Mouse (Mus musculus): ENCODE results near the gene Mien1. TPM values are rescaled to one million over a fixed set of nuclear protein-coding genes. Genes with fewer than 3 reads are reported as not detected.
A peak's percentile ranks its signal among the peaks of the same experiment; 100 is the strongest.

Gene Mien1
- total RNA-seq, 2 experiments from 2014 or later, result 44.6 to 52.6 TPM

DNA sequence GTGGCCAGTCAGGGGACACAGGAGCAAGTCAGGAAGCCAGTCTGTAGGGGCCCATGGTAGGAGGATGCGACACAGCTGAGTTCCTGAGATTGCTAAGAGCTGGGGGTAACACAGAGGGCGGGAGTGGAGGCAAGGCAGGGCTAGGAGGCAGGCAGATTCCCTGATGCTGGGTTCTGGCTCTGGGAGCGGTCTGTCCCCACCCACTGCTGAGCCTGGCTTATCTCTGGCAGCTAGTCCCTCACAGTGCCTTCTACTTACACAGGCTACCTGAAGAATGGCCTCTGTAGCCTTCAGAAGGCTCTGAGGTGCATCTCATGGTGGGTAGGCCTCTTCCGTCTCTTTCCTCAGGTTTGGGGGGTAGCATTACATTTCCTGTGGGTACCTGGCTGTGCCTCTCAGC, 46.1 kb downstream of the Mien1 start:
- DNase-seq, result no peak
- intact Hi-C loops (cut with DNase I), result no loop called here

DNA sequence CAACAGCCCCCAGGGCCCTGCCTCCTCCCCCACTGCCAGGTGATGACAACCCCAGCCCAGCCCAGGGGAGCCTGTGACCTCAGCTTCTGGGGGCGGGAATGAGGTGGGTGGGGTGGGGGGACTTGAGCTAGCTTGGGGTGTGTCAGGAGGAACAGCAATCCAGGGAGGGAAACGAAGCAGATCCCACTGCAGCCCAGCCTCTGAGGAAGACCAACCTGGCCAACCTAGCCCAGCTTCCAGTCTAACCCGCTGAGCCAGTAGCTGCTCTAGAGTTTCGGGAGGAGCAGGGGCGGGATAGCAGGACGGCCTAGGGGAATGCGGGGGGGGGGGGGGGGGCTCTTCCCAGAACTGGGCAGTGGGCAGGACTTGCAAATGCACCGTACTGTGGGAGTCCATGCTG, 46.8 kb downstream of the Mien1 start:
- no peak for DNase-seq
- intact Hi-C loops (cut with DNase I), result no loop called here

DNA sequence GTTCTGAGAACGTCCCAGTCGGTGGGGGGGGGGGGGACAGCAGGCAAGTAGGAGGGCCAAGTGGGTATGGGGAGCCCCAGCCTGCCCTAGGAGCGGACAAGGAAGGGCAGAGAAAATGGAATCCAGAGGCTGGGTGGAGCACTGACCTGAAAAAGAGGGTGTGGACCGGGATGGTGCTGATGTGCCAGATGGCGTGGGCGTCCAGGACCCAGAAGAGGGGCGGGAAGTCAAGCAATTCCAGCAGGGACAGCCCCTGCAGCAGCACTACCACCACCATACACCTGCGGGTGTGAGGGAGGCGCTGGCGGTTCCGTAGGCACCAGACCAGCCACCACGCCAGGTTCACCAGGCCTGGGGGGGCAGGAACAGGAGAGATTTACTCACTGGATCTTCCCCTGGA, 48.6 kb downstream of the Mien1 start:
- no peak for DNase-seq
- intact Hi-C loops (cut with DNase I), result no loop called here

DNA sequence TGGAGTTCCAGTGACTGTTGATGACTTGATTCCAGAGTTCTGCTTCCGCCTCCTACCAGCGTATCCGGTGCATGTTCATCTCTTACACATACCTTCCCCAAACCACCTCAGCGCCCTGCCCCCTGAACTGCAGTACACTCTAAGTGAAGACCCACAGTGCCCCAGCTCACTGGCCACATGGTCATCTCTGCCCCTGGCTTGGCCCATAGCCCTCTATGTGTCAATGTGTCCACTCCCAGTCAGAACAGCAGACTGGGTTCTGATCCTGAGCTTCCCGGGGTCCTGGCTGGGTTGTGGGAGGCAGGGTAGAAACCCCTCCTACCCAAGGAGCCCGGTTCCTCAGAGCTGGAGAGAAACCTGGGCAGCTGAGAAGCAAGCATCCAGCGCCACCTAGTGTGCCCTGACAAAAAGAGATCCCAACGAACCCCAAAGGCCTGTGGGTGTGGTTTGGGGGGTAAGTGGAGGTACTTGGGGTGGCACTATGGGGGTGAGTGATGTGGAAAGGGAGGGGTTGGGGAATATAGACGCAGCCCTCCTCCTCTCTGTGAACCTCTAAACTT, 49.5 kb downstream of the Mien1 start:
- peak; percentile 54 to 70 for DNase-seq
- intact Hi-C loops (cut with DNase I), result loop anchor here (1.0 to 2.0 kb wide), 2 partner anchors 16 to 47 kb away; no protein-coding TSS in a partner anchor

DNA sequence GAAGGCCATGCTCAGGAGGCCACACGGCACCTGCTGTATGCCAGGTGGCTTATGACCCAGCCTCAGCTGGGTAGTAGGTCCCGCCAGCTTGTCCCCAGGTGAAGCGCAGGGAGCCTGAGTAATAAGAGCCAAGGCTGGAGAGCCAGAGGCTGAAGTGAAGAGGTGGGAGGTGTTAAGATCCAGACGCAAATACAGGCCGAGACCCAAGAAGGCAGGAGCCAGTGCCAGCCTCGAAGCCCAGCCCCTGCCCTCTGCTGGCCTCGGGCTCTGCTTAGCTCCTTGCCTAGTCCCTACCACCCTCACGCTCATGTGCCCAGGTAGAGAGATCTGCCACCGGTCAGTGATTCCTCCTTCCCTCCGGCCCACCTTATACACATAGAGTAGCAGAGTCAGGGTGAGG, 50.5 kb downstream of the Mien1 start:
- DNase-seq, result no peak
- intact Hi-C loops (cut with DNase I), result loop anchor here (2.0 kb wide), 1 partner anchor 15 kb away; no protein-coding TSS in a partner anchor

Other genes starting within 250 kb of the Mien1 start
- gene Med1, start 245.7 kb downstream of the Mien1 start, total RNA-seq (2021), result 10 to 100 TPM; 38.0 to 42.9 TPM
- gene Cdk12, start 235.9 kb downstream of the Mien1 start, total RNA-seq (2021), result 10 to 100 TPM; 26.3 to 27.6 TPM
- not detected for gene Neurod2, start 109.3 kb downstream of the Mien1 start, total RNA-seq (2021)
- 1 to 10 TPM; 1.8 to 3.0 TPM for gene Ppp1r1b, start 90.6 kb downstream of the Mien1 start, total RNA-seq (2021)
- 10 to 100 TPM; 21.7 to 23.3 TPM for gene Stard3, start 80.6 kb downstream of the Mien1 start, total RNA-seq (2021)
- gene Tcap, start 55.2 kb downstream of the Mien1 start, total RNA-seq (2021), result 100 to 1,000 TPM; 841 to 967 TPM
- under 1 TPM; 0.41 to 0.61 TPM for gene Pnmt, start 52.5 kb downstream of the Mien1 start, total RNA-seq (2021)
- gene Pgap3, start 38.5 kb downstream of the Mien1 start, total RNA-seq (2021), result 10 to 100 TPM; 11.7 to 11.9 TPM
- 10 to 100 TPM; 11.3 TPM for gene Erbb2, start 26.5 kb downstream of the Mien1 start, total RNA-seq (2021)
- gene Grb7, start 7.4 kb upstream of the Mien1 start, total RNA-seq (2021), result under 1 TPM in 1 of 2 experiments, not detected in 1; 0.36 TPM
- gene Ikzf3, start 107.0 kb upstream of the Mien1 start, total RNA-seq (2021), result 1 to 10 TPM in 1 of 2 experiments, under 1 TPM in 1; 0.81 to 5.4 TPM
- gene Zpbp2, start 112.1 kb upstream of the Mien1 start, total RNA-seq (2021), result not detected
- 10 to 100 TPM; 35.0 to 37.1 TPM for gene Ormdl3, start 148.4 kb upstream of the Mien1 start, total RNA-seq (2021)
- gene Lrrc3c, start 159.3 kb upstream of the Mien1 start, total RNA-seq (2021), result not detected
- gene Gm12355, start 186.7 kb upstream of the Mien1 start, total RNA-seq (2021), result 10 to 100 TPM in 1 of 2 experiments, 1 to 10 TPM in 1; 8.8 to 12.9 TPM
- gene Gsdma3, start 187.4 kb upstream of the Mien1 start, total RNA-seq (2021), result 1 to 10 TPM; 4.4 to 4.5 TPM
- gene Gsdma2, start 207.8 kb upstream of the Mien1 start, total RNA-seq (2021), result under 1 TPM; 0.22 to 0.50 TPM
- not detected for gene Gsdma, start 225.4 kb upstream of the Mien1 start, total RNA-seq (2021)
- 100 to 1,000 TPM; 110 TPM for gene Psmd3, start 243.6 kb upstream of the Mien1 start, total RNA-seq (2021)

All from heart, postnatal 14 days (tissue).